Mouse (Mus musculus) megakaryocyte, embryonic 14.5 days (primary cell): ENCODE measurements at regions not wholly inside any gene's neighbourhood (a gene's known extent, or its start where the extent isn't known, plus 50 kb on each side); places are given as distances from the start of the nearest gene placed in this dataset.

ENCODE experiments used
- FLI1 ChIP-seq: IDR thresholded peaks from 2 replicates; pipeline ENCODE4 v1.6.1; 2012; ENCODE audit warnings: low read length, inconsistent platforms, mixed read lengths
- GATA1 ChIP-seq: IDR thresholded peaks from 3 replicates; pipeline ENCODE4 v1.6.1; 2012; ENCODE audit warnings: mixed read lengths, low read length, inconsistent platforms, borderline replicate concordance

GRCm38 (mm10) chr11:30355356-30355755 lies 87.4 kb upstream of the Sptbn1 start:
- no peak for TF ChIP-seq GATA1
- TF ChIP-seq FLI1, result no peak
